Mouse (Mus musculus) hindlimb bud, embryonic 11.5 days (tissue): ENCODE results near the gene Olfr1206.

ENCODE experiments used
- DNase-seq: peaks from one replicate; pipeline ENCODE4 v3.0.0-alpha.2; 2012; ENCODE audit warnings: low read depth, low spot score; ENCODE audit errors: extremely low spot score

The Olfr1206 gene

GRCm38 (mm10) chr2:88862931-88863330 lies at the start of gene Olfr1206:
Gene Olfr1206 (plus strand): TSS chr2:88863231.
- no peak for DNase-seq

GRCm38 (mm10) chr2:88814196-88814595 lies 48.8 kb upstream of the Olfr1206 start, which contains the start of gene Olfr1202:
Gene Olfr1202 (plus strand): TSS chr2:88814496.
- no peak for DNase-seq

GRCm38 (mm10) chr2:88829437-88829836 lies 33.6 kb upstream of the Olfr1206 start, which contains the start of gene Olfr1205:
Gene Olfr1205 (plus strand): TSS chr2:88829737.
- DNase-seq: no peak

- DNase-seq: no peak
Measured at GRCm38 (mm10) chr2:88838477-88838876, 24.6 kb upstream of the Olfr1206 start.

GRCm38 (mm10) chr2:88848992-88849391 lies 14.0 kb upstream of the Olfr1206 start, which contains the start of gene Olfr1204:
Gene Olfr1204 (plus strand): TSS chr2:88849292.
- no peak for DNase-seq

GRCm38 (mm10) chr2:88902211-88902610 lies 39.2 kb downstream of the Olfr1206 start, which contains the start of gene Olfr1208:
Gene Olfr1208 (minus strand): TSS chr2:88902311.
- DNase-seq: no peak

GRCm38 (mm10) chr2:88915057-88915456 lies 52.0 kb downstream of the Olfr1206 start, which contains the start of gene Olfr1209:
Gene Olfr1209 (minus strand): TSS chr2:88915157.
- DNase-seq: no peak
